Mouse (Mus musculus): Measurements from ENCODE around the gene Crat. TPM values are rescaled to one million over a fixed set of nuclear protein-coding genes. Genes with fewer than 3 reads are reported as not detected.

Crat gene
- polyA plus RNA-seq, 1 experiment from 2014 or later = 67.9 TPM

GRCm38 (mm10) chr2:30366203-30366602 is 49.4 kb downstream of the Crat start:
- H3K9ac ChIP-seq = no peak overlapping the region; the same call in 1 of the 2 replicates
- H3K27ac ChIP-seq (ENCODE audit: poor library complexity, severe bottlenecking) = 0 out of 2 replicates have a peak overlapping the region, but pooled peaks have one; percentile 31
- H3K9me3 ChIP-seq (replicated peaks) = 0 out of 2 replicates have a peak, but pooled peaks cover 4% of the 10 kb centered on the region
- peaks cover 27% of the 10 kb centered on the region for H3K4me1 ChIP-seq (replicated peaks)
- H3K4me2 ChIP-seq = peak overlapping the region; percentile 29
- peaks cover 49% of the 10 kb centered on the region for H3K36me3 ChIP-seq
- no peaks in the 10 kb centered on the region for H3K27me3 ChIP-seq (replicated peaks)
- WGBS = 53% methylated on average over 5 of the region's 5 CpGs
- no peak overlapping the region for H3K4me3 ChIP-seq
- no peak for ATAC-seq (ENCODE audit: insufficient number of reproducible peaks, low FRiP score)

GRCm38 (mm10) chr2:30365281-30366069 is 50.1 kb downstream of the Crat start:
- Histone ChIP-seq H3K27me3 (replicated peaks) (no peaks in the 10 kb centered on the region), H3K9me3 (replicated peaks) (0 out of 2 replicates have a peak, but pooled peaks cover 4% of the 10 kb centered on the region), H3K4me3 (peak overlapping the region; percentile 78), H3K9ac (peak overlapping the region; percentile 94), H3K36me3 (peaks cover 42% of the 10 kb centered on the region), H3K27ac (ENCODE audit: poor library complexity, severe bottlenecking) (0 out of 2 replicates have a peak overlapping the region, but pooled peaks have one; percentile 31), H3K4me1 (replicated peaks) (peaks cover 27% of the 10 kb centered on the region), H3K4me2 (peak overlapping the region; percentile 74)
- no peak for ATAC-seq (ENCODE audit: insufficient number of reproducible peaks, low FRiP score)
- WGBS = 70% methylated on average over 2 of the region's 2 CpGs

GRCm38 (mm10) chr2:30363773-30364650 is 51.6 kb downstream of the Crat start, which contains the start of gene Miga2:
Gene Miga2, plus strand, starts transcription at chr2:30364233.
- Histone ChIP-seq H3K36me3 (peaks cover 27% of the 10 kb centered on the region), H3K27me3 (replicated peaks) (no peaks in the 10 kb centered on the region), H3K27ac (ENCODE audit: poor library complexity, severe bottlenecking) (peak within 1 kb of the TSS; percentile 85), H3K4me2 (peak within 1 kb of the TSS; percentile 74), H3K9ac (peak within 1 kb of the TSS; percentile 94), H3K9me3 (replicated peaks) (0 out of 2 replicates have a peak, but pooled peaks cover 4% of the 10 kb centered on the region), H3K4me3 (peak within 1 kb of the TSS; percentile 78), H3K4me1 (replicated peaks) (peaks cover 30% of the 10 kb centered on the region)
- peak; percentile 99 for ATAC-seq (ENCODE audit: insufficient number of reproducible peaks, low FRiP score)
- WGBS = under 1% methylated on average over 54 of the region's 54 CpGs

GRCm38 (mm10) chr2:30362865-30363264 is 52.7 kb downstream of the Crat start:
- Histone ChIP-seq H3K4me3 (no peak overlapping the region), H3K36me3 (peaks cover 16% of the 10 kb centered on the region), H3K9me3 (replicated peaks) (0 out of 2 replicates have a peak, but pooled peaks cover 4% of the 10 kb centered on the region), H3K4me1 (replicated peaks) (peaks cover 39% of the 10 kb centered on the region), H3K27ac (ENCODE audit: poor library complexity, severe bottlenecking) (no peak overlapping the region), H3K9ac (no peak overlapping the region), H3K27me3 (replicated peaks) (no peaks in the 10 kb centered on the region), H3K4me2 (no peak overlapping the region)
- WGBS = 67% methylated on average over 5 of the region's 5 CpGs
- no peak for ATAC-seq (ENCODE audit: insufficient number of reproducible peaks, low FRiP score)

GRCm38 (mm10) chr2:30360626-30361025 is 55.0 kb downstream of the Crat start:
- H3K36me3 ChIP-seq = no peaks in the 10 kb centered on the region
- peaks cover 45% of the 10 kb centered on the region for H3K4me1 ChIP-seq (replicated peaks)
- no peak overlapping the region for H3K27ac ChIP-seq (ENCODE audit: poor library complexity, severe bottlenecking)
- H3K9me3 ChIP-seq (replicated peaks) = 0 out of 2 replicates have a peak, but pooled peaks cover 4% of the 10 kb centered on the region
- no peak overlapping the region for H3K9ac ChIP-seq
- H3K27me3 ChIP-seq (replicated peaks) = no peaks in the 10 kb centered on the region
- H3K4me2 ChIP-seq = no peak overlapping the region
- 76% methylated on average over 10 of the region's 10 CpGs for WGBS
- no peak overlapping the region for H3K4me3 ChIP-seq
- ATAC-seq (ENCODE audit: insufficient number of reproducible peaks, low FRiP score) = no peak

- Histone ChIP-seq H3K27ac (ENCODE audit: poor library complexity, severe bottlenecking) (peak within 1 kb of the TSS; percentile 91), H3K36me3 (peaks cover 14% of the 10 kb centered on the region), H3K4me3 (peak within 1 kb of the TSS; percentile 84), H3K4me2 (peak within 1 kb of the TSS; percentile 92), H3K27me3 (replicated peaks) (no peaks in the 10 kb centered on the region), H3K9me3 (replicated peaks) (0 out of 2 replicates have a peak, but pooled peaks cover 4% of the 10 kb centered on the region), H3K4me1 (replicated peaks) (peaks cover 44% of the 10 kb centered on the region), H3K9ac (peak within 1 kb of the TSS; percentile 92)
- ATAC-seq (ENCODE audit: insufficient number of reproducible peaks, low FRiP score) = peak; percentile 78
- WGBS = 2% methylated on average over 73 of the region's 73 CpGs
Observed at GRCm38 (mm10) chr2:30358533-30359531, 56.8 kb downstream of the Crat start, which contains the start of gene Sh3glb2. Gene Sh3glb2, minus strand, starts transcription at chr2:30359337.

- Histone ChIP-seq H3K9ac (peak overlapping the region; percentile 92), H3K4me3 (peak overlapping the region; percentile 84), H3K27me3 (replicated peaks) (no peaks in the 10 kb centered on the region), H3K4me1 (replicated peaks) (peaks cover 44% of the 10 kb centered on the region), H3K9me3 (replicated peaks) (0 out of 2 replicates have a peak, but pooled peaks cover 3% of the 10 kb centered on the region), H3K36me3 (peaks cover 24% of the 10 kb centered on the region), H3K4me2 (peak overlapping the region; percentile 92), H3K27ac (ENCODE audit: poor library complexity, severe bottlenecking) (peak overlapping the region; percentile 91)
- 43% methylated on average over 8 of the region's 8 CpGs for WGBS
- peak; percentile 42; the same call in 1 of the 2 replicates for ATAC-seq (ENCODE audit: insufficient number of reproducible peaks, low FRiP score)
Observed at GRCm38 (mm10) chr2:30357552-30358510, 57.8 kb downstream of the Crat start.

GRCm38 (mm10) chr2:30356906-30357305 is 58.7 kb downstream of the Crat start:
- peak overlapping the region; percentile 92 for H3K4me2 ChIP-seq
- no peak for ATAC-seq (ENCODE audit: insufficient number of reproducible peaks, low FRiP score)
- H3K27me3 ChIP-seq (replicated peaks) = no peaks in the 10 kb centered on the region
- peaks cover 31% of the 10 kb centered on the region for H3K36me3 ChIP-seq
- peaks cover 44% of the 10 kb centered on the region for H3K4me1 ChIP-seq (replicated peaks)
- H3K4me3 ChIP-seq = no peak overlapping the region
- no peaks in the 10 kb centered on the region for H3K9me3 ChIP-seq (replicated peaks)
- H3K27ac ChIP-seq (ENCODE audit: poor library complexity, severe bottlenecking) = peak overlapping the region; percentile 91
- H3K9ac ChIP-seq = peak overlapping the region; percentile 92
- 55% methylated on average over 9 of the region's 9 CpGs for WGBS

- no peak overlapping the region for H3K4me2 ChIP-seq
- peak overlapping the region; percentile 91; the same call in 1 of the 2 replicates for H3K27ac ChIP-seq (ENCODE audit: poor library complexity, severe bottlenecking)
- H3K9me3 ChIP-seq (replicated peaks) = no peaks in the 10 kb centered on the region
- peaks cover 32% of the 10 kb centered on the region for H3K36me3 ChIP-seq
- H3K9ac ChIP-seq = peak overlapping the region; percentile 92; the same call in 1 of the 2 replicates
- ATAC-seq (ENCODE audit: insufficient number of reproducible peaks, low FRiP score) = no peak
- H3K27me3 ChIP-seq (replicated peaks) = no peaks in the 10 kb centered on the region
- WGBS = 43% methylated on average over 4 of the region's 4 CpGs
- no peak overlapping the region for H3K4me3 ChIP-seq
- H3K4me1 ChIP-seq (replicated peaks) = peaks cover 44% of the 10 kb centered on the region
Observed at GRCm38 (mm10) chr2:30356266-30356665, 59.3 kb downstream of the Crat start.

All from heart, embryonic 12.5 days (tissue).